Mouse (Mus musculus) R1 (cell line): ENCODE measurements at regions not wholly inside any gene's neighbourhood (a gene's known extent, or its start where the extent isn't known, plus 50 kb on each side); places are given as distances from the start of the nearest gene placed in this dataset.

ENCODE experiments used
- DNase-seq: peaks from one replicate; pipeline ENCODE4 v3.0.0-alpha.2; 2018; ENCODE audit warnings: low read depth, low spot score

DNA sequence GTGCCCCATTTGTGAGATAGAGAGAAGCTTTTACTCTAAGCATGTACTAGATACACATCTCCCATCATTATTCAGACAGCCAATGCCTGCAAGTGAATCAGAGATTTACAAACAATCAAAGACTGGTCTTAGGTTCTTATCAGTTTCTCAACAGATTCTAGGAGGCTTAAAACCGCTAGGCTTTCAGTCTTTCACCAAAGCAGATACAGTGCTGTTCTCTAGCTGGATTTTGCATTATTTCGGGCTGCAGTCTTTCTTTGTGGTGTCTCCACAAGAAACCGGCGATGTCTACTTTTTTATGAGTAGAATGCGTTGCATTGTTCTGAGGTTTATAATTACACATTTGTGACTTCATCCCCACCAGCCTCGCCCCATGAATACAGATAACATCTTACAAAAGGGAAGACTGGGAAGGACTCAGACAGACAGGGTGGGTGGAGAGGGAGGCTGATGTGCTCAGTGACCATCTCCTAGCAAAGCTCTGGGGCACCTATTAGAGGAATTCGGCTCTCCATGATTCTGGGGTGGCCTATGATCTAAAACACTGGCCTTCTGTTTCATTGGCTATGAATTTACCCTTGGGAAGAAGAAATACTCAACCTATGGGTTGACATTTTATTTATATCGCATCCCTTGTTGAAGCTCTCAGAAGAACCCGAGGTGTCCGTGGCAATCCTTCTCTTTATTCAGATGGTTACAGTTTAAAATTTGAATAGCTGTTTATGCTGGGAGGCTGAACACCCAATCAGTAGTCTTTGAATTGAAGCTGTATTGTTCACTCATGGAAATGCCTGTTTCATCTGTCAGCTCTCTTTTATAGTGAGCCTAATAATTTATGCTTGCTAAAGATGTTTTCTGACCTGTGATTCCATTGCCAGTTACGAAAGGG, 343.8 kb downstream of the Tmem161b start:
- DNase-seq, result no peak

DNA sequence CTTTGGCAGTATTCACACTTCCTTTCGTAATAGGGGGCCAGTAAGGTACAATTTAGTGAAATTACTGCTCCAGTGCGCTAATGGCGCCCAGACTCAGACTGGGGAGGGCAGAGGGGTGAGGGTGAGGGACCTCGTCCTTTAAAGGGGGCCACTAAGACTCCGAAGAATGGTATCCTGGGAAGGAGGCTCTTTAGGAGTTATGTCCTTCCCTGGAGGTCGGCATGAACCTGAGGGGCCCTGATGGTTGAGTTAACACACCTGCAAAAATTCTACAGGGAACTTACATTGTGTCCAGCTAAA, 344.4 kb downstream of the Tmem161b start:
- DNase-seq, result no peak

DNA sequence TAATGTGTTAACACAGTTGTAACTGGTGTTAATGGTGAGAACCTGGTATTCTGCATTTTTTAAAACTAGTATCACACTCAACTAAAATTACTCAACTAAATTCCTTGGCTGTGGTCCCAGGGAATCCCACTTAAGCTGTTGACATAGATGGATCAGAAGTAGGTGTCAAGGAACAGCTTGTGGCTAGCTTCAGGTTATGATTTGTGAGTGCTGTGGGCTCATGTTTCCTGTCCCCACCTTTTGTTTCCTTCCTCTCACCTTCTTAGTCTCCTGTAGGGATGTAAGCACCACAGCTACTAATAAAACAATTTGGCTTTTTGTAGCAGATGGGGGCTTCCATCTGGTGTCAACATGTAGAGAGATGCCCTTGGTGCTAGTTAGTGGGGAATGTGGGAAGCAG, 347.3 kb downstream of the Tmem161b start:
- no peak for DNase-seq

DNA sequence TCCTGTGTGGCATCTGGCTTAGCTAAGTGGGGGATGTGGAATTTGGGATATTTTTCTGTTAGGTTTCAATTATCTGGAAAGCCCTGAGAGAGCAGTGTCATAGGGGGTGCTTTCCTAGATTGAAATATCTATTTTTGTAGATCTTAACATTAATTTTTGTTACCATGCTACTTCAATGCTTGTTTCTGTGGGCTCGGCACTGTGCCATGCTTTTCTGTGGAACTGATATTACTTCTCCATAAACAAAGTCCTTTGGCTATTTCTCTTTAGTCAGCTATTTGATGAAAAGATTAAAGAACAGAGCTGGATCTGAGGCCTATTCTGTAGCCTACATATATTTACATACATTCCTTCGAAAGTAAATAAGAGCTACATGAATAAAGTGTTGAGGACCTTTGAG, 348.1 kb downstream of the Tmem161b start:
- no peak for DNase-seq

DNA sequence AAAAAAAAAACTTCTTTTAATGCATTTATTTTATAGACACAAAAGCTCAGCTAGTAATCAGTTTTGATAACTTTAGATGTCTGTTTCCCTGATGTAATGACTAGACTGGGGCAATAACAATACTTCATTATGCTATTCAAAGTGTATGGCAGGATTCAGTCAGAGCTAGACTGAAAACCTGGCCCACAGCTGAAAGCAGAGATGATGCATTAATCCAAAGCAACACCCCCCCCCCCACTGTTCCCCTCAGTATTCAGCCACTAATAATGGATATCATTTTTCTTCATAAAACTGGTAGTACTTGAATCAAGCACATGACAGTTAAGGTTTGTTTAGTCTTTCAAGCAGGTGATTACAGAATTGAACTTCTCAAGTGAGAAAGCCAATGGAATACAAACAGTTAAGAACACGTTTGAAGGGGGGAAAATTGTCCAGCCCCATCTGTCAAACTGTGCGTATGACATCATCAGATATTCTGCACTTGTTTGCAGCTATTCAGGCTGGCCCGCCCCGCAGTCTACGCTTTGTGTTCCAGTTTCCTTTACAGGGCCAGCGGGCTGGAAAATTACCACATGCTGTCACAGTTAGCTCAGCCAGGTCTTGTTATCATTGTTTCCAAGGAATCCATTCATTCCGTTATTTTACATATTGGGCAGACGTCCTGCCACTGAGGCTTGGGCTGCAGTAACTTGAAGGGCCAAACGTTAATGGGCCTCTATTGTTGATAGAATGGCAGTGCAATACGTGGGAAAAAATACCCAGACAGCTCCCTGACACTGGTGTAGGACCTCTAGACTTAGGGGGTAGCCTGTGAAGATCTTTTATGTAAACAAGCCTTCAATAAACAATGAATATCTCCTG, 349.1 kb downstream of the Tmem161b start:
- peak; percentile 77 for DNase-seq

DNA sequence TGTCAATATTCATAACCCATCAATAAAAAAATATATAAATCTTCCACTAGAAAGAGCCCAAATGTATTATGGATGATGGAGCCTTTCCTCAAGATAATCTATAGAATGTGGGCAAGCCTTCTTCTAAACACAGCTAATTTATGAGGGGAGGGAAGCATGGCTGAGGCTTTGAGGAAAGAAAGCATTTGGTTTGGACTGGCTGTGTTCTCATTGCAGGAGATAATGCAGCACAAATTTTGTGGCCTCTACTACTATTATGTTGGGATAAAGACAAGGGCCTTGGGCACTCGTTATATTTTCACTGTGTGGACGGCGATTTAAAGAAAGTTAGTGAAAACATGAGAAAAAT, 349.7 kb downstream of the Tmem161b start:
- DNase-seq, result no peak

DNA sequence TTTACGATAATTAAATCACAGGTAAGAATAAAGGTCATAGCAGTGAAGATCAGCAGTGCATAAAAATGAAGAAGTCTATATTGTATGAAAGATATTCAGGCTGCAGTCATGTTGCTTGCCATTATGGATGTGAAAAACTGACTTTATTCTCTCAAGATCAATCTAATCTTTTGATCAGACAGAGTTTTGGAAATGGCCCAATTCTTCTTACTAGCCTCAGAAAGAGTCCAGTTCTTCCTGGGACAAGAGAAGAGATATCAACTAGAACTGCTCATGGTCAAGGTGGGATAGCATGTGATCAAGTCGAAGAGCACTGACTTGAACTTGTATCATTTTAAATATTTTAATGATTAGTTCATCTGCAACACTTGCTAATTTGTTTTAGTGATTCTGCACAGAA, 350.1 kb downstream of the Tmem161b start:
- DNase-seq, result no peak

DNA sequence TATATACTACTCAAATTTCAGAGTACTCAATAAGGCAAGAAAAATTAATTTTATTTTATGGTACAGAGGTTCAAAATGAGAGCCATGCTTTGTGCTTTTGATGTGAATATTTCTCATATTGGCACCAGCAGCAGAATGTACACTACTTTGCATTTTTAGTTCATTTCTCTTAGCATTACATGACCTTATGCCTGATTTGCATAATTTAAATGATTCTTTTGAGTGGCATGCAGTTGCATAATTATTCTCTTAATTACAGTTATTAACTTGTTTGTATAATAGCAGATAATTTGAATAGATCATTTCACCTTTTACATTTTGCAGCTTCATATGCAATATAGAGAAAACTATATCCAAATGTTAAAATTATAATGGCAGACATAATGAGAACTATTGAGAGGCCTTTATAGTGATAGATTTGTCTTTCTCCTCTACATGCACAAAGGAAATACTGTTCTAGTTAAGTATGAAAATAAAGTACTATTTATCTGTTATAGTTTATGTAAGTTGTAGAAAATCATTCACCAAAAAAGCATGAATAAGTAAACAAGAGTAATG, 374.6 kb downstream of the Tmem161b start:
- DNase-seq, result no peak

DNA sequence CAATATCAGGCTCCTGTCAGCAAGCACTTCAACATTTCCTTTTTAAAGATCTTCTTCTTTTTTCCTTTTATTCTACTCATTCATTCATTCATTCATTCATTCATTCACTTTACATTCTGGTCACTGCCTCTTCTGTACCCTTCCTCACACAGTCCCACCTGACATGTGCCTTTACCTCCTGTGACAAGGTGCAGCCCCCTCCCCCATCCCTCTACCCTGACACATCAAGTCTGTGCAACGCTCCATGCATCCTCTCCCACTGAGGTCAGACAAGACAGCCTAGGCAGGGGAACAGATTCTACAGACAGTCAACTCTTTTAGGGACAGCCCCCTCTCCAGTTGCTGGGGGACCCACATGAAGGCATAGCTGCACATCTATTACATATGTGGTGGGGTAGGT, 380.5 kb downstream of the Tmem161b start:
- no peak for DNase-seq

DNA sequence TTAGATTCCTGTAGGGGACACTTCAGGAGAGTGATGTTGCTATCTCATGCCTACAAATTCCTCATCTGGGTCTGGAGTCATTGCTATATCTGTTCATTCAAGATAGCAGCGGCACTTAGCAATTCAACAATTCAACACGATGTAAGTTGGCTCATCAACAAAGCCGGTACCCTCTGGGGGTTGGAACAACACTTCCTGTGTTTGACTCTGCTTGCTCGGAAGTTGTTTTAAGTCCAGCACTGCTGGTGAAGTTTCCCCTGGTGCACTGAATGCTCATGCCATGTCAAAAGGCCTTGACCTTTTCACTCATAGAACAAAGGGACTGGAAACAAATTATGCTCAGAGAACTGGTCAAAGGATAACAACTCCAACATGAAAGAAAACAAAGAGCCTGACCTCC, 390.4 kb downstream of the Tmem161b start:
- DNase-seq, result peak; percentile 41

DNA sequence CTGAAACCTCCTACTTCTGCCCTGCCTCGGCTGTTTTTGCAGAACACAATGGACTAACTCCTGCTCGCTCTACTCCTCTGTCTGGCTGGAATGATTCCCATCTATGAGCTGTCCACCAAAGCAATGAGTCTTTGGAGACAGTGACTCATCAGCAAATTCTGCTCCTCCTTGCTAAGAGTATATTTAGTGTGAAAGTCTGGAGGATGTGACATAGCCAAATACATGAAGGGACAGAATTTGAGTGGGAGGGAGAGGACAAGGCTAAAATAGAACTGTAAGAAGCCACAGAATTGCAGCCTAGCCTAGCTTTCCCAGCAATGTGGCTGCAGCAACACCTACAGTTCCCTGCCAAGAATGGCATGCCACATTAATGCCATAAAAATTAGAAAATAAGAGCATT, 390.9 kb downstream of the Tmem161b start:
- DNase-seq, result no peak

DNA sequence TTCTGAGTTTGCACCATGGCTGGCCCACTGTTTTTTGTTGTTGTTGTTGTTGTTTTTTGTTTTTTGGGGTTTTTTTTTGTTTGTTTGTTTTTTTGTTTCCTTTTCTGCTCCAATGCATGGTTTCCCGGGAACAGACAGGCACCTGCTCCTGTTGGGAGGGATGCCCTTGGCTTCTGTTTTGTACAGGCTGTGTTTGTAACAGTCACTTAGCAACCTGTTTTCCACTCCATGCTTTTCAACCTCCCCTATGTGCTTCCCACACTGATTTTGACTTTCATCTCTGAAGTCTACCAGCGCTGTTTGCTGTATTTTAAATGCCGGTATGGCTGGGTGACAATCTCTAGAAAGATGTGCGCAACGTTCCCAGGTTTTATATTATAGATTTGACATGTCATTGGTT, 402.6 kb downstream of the Tmem161b start:
- DNase-seq, result no peak

DNA sequence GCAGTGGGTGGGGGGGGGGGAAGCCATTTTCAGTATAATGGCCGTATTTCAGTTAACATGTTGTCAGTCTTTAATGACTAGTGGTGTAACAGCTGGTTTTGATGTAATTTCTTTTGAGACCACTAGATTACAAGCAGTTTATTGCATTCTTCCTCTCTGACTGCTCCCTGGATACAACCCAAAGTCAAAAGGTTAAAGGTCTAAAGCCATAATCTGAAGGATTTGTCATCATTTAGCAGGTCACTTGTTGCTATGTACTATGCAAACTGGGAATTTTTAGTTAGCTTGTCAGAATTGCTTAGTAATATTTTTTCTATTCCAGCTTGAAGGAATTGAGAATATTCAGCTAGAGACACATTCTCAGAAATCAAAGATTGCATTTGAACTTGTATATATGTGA, 403.4 kb downstream of the Tmem161b start:
- DNase-seq, result no peak

DNA sequence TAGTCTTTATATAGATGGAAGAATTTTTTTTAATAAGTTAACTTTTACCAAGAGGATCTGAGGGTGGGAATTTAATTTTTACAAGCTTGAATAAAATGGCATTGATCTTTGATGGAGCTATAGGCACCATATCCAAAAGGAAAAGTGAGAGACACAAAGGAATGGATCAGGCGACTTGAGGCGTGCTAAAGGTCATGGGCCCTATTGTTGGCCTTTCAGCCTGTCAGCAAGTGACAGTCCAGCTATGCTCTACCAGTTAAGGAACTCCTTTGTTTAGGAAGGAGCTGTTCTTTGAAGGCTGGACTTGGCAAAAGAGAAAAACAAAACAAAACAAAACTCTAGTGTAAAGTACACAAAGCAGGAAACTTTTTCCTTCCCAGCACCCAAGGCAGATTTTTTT, 403.8 kb downstream of the Tmem161b start:
- DNase-seq, result no peak

DNA sequence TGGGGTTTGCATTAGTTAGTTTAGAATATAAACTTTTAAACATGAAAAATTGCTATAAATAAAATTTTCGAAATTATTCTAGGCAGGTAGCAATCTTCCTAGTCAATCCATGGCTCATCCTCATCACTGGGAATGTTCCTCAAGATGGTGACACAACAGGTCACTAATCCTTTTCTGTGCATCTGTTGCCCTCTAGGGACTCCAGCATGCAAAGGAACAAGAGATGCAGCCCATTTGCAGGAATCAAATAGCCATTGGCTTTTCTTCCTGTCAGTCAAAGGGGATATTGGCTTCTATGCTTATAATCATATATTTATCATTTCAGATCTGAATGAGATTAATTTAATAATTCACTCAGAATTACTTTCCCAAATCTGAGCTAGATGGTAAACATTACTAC, 404.3 kb downstream of the Tmem161b start:
- DNase-seq, result no peak

DNA sequence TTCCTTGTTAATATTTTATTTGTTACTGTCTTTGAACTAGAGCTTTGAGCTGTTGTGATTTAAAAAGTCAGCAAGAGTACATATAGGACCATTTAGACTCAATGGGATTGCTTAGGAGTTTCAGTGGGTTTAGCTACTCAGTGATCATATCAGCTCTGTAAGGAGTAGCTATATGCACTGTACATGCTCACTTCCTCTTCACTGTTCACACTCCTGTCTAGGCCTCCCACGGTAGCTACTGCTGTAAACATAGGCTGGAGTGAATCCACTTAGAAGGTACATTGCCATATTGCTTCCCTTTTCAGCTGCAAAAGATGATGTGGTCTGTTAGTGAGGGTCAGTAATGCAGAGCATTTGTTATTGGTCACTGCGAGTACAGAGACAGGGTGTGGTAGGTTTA, 408.6 kb downstream of the Tmem161b start:
- no peak for DNase-seq

DNA sequence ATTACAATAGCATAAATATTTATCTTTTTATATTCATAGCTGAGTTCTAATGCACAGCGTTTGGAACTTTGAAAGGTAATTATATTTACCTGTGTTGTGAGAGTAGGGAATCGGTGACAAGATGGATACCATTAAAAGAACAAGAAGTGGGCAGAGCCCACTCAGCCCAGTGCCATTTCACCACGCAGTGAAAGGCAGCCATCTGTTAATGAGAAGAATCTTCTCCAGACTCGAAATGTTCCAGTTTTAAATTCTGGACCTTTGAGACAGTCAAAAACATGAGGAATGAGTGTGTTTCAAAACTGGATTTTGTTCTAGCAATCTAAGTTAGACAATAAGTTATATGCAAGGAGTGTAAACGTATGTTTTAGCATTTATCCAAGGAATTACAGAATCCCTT, 410.4 kb downstream of the Tmem161b start:
- no peak for DNase-seq

DNA sequence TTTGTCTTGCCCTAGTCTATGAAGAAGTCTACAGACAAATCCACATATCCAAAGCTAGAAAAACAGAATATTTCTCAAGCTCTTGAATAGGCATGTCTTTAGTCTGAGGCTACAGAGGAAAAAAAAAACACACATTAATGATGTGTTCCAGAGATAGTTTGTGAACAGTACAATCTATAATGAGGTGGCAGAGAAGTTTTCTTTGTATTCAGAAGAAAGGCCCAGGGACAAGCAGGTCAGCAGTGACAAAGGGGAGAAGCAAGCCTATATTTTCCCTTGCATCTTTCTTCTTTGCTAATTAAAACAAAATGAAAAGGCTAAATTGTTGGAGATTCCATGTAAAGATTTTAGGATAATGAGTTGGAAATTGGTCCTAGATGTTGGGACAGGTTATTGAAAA, 414.7 kb downstream of the Tmem161b start:
- no peak for DNase-seq

DNA sequence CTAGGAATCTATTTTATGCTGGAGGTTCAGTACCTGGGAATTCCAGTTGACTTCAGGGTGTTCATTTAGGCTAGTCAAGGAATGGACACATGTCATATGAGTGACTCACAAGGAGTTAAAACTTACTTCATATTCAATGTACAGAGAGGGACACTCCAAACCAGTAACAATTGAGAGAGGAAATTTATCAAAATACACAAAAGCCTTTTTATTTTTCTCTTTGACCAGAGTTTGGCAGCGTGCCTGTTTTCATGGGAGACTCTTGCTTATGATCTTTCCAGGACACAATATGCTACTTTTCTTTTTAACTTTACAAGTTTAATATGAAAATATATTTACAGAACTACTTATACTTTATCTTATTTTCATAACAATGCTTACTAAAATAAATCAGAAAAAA, 415.5 kb downstream of the Tmem161b start:
- DNase-seq, result no peak

DNA sequence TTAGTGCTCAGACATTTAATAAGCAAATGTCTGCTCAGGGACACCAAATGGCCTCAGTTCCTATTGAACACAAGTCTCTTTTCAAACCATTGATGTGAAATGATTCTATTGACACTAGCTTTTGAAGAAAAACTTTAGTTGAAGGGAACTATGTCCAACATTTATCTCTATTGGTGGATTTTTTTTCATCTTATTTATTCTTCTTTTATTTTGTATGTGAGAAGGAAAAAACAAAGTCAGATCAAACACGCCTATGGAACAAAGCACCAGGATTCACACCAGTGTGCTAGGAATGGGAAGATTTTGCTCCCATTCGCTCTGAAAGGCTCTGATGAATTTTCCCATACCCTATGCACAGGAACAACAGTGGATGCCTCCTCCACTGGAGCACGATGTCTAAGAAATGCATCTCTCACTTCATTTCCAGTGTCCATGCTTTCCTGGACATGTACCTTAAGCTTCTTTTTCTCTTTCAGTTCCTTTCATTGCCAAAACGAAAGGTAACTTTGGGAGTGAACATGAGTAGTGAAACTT, 416.4 kb downstream of the Tmem161b start:
- DNase-seq, result no peak

DNA sequence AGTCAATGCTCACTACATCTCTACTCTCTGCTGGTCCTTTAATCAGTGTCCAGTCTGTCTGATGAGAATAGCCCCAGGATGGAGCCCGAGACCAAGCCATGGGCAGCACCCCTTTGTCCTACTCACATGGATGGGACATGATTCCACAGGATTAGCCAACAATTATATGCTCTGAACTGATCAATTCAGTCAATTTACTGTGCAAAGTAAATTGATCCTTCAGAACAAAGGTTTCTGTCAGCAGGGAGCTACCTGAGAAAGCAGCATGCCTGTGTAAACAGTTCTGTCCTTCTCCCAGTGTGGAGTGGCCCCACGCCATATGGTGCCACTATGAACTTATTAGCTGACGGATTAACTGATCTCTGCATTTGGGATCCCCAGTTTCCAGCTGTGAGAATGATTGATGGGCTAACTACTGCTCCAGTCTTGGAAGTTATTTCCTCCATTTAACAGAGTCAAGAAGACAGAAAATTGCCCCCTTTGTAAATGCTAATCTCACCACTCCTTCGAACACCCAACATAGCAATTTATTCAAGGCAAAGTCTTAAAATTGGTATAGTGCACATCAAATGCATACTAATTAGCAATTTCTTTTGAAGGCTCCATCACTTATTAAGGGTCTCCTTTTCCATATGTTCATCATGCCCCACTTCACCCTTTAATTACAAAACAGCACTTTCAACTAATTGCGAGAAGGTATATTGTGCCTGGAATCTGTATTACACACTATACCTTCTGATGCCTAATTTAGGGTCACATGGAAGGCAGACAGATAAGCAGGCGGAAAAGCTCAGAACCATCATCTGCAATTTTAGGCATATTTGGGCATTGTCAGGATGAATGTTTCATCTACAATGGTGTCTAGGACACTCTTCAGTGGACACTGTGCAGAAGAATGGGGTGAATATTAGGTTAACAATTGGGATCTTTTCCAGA, 417.3 kb downstream of the Tmem161b start:
- DNase-seq, result peak; percentile 16
